Mouse (Mus musculus): Measurements from ENCODE around the gene Klhl42.

Gene Klhl42

GRCm38 (mm10) chr6:147099458-147100277 lies 8.5 kb downstream of the Klhl42 start:
- no peaks in the 10 kb centered on the region for H3K27me3 ChIP-seq (ENCODE audit: control insufficient read depth, insufficient read depth, low read length, poor library complexity, severe bottlenecking)
- DNase-seq (ENCODE audit: low read depth, low spot score): peak; percentile 78
- H3K36me3 ChIP-seq (ENCODE audit: control insufficient read depth, insufficient read depth, low read length, poor library complexity, severe bottlenecking): peaks cover 3% of the 10 kb centered on the region; the same call in 1 of the 2 replicates

- no peaks in the 10 kb centered on the region for H3K27me3 ChIP-seq (ENCODE audit: control insufficient read depth, insufficient read depth, low read length, poor library complexity, severe bottlenecking)
- H3K36me3 ChIP-seq (ENCODE audit: control insufficient read depth, insufficient read depth, low read length, poor library complexity, severe bottlenecking): peaks cover 5% of the 10 kb centered on the region; the same call in 1 of the 2 replicates
- DNase-seq (ENCODE audit: low read depth, low spot score): peak; percentile 45
Measured at GRCm38 (mm10) chr6:147102293-147102692, 11.1 kb downstream of the Klhl42 start.

GRCm38 (mm10) chr6:147105529-147105928 lies 14.3 kb downstream of the Klhl42 start:
- no peak for DNase-seq (ENCODE audit: low read depth, low spot score)
- no peaks in the 10 kb centered on the region for H3K27me3 ChIP-seq (ENCODE audit: control insufficient read depth, insufficient read depth, low read length, poor library complexity, severe bottlenecking)
- H3K36me3 ChIP-seq (ENCODE audit: control insufficient read depth, insufficient read depth, low read length, poor library complexity, severe bottlenecking): peaks cover 10% of the 10 kb centered on the region

GRCm38 (mm10) chr6:147106716-147107115 lies 15.5 kb downstream of the Klhl42 start:
- DNase-seq (ENCODE audit: low read depth, low spot score): no peak
- Histone ChIP-seq H3K36me3 (ENCODE audit: control insufficient read depth, insufficient read depth, low read length, poor library complexity, severe bottlenecking) (peaks cover 11% of the 10 kb centered on the region), H3K27me3 (ENCODE audit: control insufficient read depth, insufficient read depth, low read length, poor library complexity, severe bottlenecking) (no peaks in the 10 kb centered on the region)

DNA sequence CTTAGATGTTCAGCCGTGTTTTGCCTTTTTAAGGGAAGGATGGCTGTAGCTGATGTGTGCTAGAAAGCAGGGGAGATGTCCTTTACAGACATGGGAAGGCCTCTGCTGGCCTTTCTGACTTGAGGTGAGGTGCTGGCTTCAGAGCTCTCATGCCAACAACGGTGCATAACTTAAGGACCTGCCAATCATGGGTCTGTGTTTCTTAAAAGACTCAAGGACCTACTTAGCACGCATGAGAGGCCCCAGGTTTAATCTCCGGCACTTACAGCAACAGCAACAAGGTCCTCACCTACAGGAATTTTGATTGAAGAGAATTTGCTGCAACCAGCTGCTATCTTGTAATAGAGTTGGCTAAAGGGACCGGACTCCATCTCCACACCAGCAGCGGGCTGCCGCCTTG lies 18.1 kb downstream of the Klhl42 start:
- Histone ChIP-seq H3K27me3 (ENCODE audit: control insufficient read depth, insufficient read depth, low read length, poor library complexity, severe bottlenecking) (no peaks in the 10 kb centered on the region), H3K36me3 (ENCODE audit: control insufficient read depth, insufficient read depth, low read length, poor library complexity, severe bottlenecking) (peaks cover 11% of the 10 kb centered on the region)
- no peak for DNase-seq (ENCODE audit: low read depth, low spot score)

DNA sequence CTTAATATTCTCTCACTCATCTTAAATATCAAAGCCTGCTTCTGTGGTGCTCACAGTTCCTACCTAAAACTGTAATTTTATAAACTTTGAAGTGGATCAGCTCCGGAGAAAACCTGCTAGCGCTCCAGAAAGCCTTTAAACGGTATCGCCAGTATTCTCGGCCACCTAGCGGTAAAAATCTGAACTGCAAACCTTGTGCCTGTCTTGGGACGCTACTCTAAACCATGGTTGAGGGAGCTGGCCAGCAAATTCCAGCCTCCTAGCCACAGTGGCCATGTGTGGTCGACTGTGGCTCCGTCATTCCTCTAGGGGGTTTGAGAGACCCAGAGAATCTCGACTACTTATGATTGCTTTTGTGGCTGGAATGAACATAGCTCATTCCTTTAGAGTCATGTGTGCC lies 25.4 kb downstream of the Klhl42 start:
- H3K27me3 ChIP-seq (ENCODE audit: control insufficient read depth, insufficient read depth, low read length, poor library complexity, severe bottlenecking): no peaks in the 10 kb centered on the region

GRCm38 (mm10) chr6:147117764-147118163 lies 26.6 kb downstream of the Klhl42 start:
- no peaks in the 10 kb centered on the region for H3K36me3 ChIP-seq (ENCODE audit: control insufficient read depth, insufficient read depth, low read length, poor library complexity, severe bottlenecking)
- H3K27me3 ChIP-seq (ENCODE audit: control insufficient read depth, insufficient read depth, low read length, poor library complexity, severe bottlenecking): no peaks in the 10 kb centered on the region
- DNase-seq (ENCODE audit: low read depth, low spot score): no peak

More for the DNA sequence above, 25.4 kb downstream of the Klhl42 start:
- DNase-seq (ENCODE audit: low read depth, low spot score): peak; percentile 80
- H3K36me3 ChIP-seq (ENCODE audit: control insufficient read depth, insufficient read depth, low read length, poor library complexity, severe bottlenecking): no peaks in the 10 kb centered on the region

DNA sequence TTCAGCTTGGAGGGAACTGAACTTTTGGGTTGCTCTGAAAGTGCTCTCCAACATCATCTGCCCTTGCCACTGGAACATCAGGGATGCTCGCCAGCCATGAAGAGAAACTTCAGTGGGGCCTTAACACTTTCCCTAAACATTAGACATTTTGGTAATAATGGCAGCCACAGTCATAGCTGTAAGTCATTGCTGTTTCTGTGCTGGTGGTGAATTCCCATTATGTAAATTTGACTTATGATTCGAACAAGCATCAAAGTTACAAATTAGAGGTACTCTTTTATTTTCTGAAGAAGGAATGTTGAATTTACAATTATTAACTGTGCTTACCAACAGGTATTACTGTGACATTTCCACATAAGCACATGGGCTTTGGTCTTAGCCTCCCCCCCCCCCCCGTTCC lies 27.0 kb downstream of the Klhl42 start:
- no peak for DNase-seq (ENCODE audit: low read depth, low spot score)
- no peaks in the 10 kb centered on the region for H3K27me3 ChIP-seq (ENCODE audit: control insufficient read depth, insufficient read depth, low read length, poor library complexity, severe bottlenecking)
- no peaks in the 10 kb centered on the region for H3K36me3 ChIP-seq (ENCODE audit: control insufficient read depth, insufficient read depth, low read length, poor library complexity, severe bottlenecking)

DNA sequence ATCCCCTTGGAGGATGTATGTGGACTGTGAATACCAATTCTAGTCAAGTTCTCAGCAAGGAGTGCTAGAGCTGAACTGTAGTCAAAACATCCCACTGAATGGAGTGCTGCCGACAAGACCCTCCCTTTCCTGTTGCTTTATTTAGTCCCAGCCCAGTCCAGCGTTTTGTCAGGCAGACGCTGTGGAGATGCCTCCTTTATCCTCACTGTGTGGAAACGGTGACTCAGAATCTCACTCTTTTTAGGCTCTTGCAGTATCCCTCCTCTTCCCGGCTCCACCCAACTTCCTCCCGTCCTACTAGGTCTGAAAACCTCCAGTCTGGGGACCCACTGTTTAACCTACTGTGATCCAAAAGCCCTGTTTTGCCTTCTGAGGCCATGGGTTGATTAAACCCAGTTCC lies 30.1 kb downstream of the Klhl42 start:
- no peak for DNase-seq (ENCODE audit: low read depth, low spot score)
- no peaks in the 10 kb centered on the region for H3K27me3 ChIP-seq (ENCODE audit: control insufficient read depth, insufficient read depth, low read length, poor library complexity, severe bottlenecking)

DNA sequence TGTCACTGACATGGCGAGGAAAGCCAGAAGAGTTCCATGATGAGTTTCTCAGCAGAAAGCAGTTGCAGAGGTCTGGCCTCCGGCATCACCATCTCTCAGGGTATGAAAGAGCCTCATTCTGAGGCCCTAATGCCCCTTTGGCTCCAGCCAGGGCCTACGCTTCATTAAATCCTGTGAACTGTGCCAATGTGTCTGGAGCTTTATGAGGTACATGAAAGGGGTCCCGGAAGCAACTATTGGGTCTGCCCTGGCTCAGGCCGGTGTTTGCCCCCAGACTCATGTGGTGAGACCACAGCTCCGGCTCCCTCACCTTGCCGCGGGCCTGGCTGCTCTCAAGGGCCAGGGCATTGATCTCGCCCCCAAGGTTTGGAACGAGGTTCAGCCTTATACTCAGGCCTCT lies 36.1 kb downstream of the Klhl42 start:
- Histone ChIP-seq H3K36me3 (ENCODE audit: control insufficient read depth, insufficient read depth, low read length, poor library complexity, severe bottlenecking) (no peaks in the 10 kb centered on the region), H3K27me3 (ENCODE audit: control insufficient read depth, insufficient read depth, low read length, poor library complexity, severe bottlenecking) (no peaks in the 10 kb centered on the region)
- DNase-seq (ENCODE audit: low read depth, low spot score): no peak

More for the DNA sequence above, 30.1 kb downstream of the Klhl42 start:
- H3K36me3 ChIP-seq (ENCODE audit: control insufficient read depth, insufficient read depth, low read length, poor library complexity, severe bottlenecking): no peaks in the 10 kb centered on the region

- H3K27me3 ChIP-seq (ENCODE audit: control insufficient read depth, insufficient read depth, low read length, poor library complexity, severe bottlenecking): peaks cover 1% of the 10 kb centered on the region; the same call in 1 of the 2 replicates
- DNase-seq (ENCODE audit: low read depth, low spot score): no peak
- H3K36me3 ChIP-seq (ENCODE audit: control insufficient read depth, insufficient read depth, low read length, poor library complexity, severe bottlenecking): no peaks in the 10 kb centered on the region
Measured at GRCm38 (mm10) chr6:147138260-147138659, 47.1 kb downstream of the Klhl42 start.

DNA sequence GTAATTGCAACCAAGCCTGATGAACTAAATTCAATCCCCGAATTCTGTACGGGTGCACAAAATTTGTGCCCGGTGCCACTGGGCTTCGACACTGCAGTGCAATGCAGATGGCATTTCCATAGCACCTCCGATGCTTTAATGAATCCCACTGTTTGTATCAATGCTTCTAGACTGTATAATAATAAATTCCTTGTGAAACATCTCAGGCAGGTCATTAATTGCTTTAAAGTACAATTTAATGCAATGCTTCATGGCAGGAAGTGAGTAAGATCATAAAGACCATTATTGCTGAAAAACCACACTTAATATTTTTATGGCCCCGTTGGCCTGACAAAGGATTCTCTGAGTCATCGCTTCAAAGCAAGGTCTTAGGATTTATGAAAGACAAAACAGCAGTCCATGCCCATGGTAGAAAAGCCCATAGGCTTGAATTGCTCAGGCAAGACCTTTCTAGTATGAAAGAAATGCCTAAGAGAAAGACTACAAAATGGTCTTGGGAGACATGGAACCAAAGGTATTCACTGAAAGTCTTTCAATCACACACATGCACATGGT lies 49.5 kb downstream of the Klhl42 start:
- Histone ChIP-seq H3K36me3 (ENCODE audit: control insufficient read depth, insufficient read depth, low read length, poor library complexity, severe bottlenecking) (no peaks in the 10 kb centered on the region), H3K27me3 (ENCODE audit: control insufficient read depth, insufficient read depth, low read length, poor library complexity, severe bottlenecking) (peaks cover 1% of the 10 kb centered on the region; the same call in 1 of the 2 replicates)
- no peak for DNase-seq (ENCODE audit: low read depth, low spot score)

DNA sequence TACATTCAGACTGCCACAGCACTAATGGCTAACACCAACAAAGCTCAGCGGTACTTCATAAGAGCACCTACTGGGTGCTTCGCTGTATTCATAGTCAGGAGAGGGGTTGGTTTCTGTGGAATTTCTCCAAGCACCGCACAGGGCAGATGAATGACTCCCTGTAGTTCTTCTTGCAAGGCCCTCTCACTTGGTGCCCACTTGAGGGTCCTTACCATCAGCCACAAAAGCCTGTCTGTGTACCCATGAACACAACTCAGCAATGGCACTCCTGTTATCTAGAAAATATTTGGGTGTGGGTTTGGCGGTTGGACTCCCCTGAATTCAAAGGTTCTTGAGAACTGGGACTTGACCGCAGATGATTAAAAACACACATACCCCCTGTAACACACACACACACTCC lies 53.5 kb downstream of the Klhl42 start:
- Histone ChIP-seq H3K27me3 (ENCODE audit: control insufficient read depth, insufficient read depth, low read length, poor library complexity, severe bottlenecking) (no peaks in the 10 kb centered on the region), H3K36me3 (ENCODE audit: control insufficient read depth, insufficient read depth, low read length, poor library complexity, severe bottlenecking) (no peaks in the 10 kb centered on the region)
- no peak for DNase-seq (ENCODE audit: low read depth, low spot score)

DNA sequence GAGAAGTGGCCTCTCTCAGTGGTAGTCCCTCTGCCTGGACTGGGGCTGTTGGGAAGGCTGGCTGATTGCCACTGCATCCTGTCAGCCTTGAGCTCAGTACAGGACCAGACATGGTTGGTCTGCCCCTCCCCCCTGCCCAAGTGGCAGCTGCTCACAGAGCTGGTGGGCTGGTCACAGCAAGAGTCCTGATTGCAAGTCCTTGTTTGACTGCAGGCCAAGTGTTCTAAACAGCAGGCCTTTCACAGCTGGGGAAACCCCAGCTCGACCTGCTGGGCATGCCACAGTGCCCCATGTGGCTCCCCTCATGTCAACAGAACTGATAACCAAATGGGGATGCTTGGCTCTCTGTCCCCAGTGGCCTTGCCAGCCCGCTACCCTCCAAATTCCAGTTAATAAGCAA lies 54.1 kb downstream of the Klhl42 start:
- Histone ChIP-seq H3K27me3 (ENCODE audit: control insufficient read depth, insufficient read depth, low read length, poor library complexity, severe bottlenecking) (no peaks in the 10 kb centered on the region), H3K36me3 (ENCODE audit: control insufficient read depth, insufficient read depth, low read length, poor library complexity, severe bottlenecking) (no peaks in the 10 kb centered on the region)
- no peak for DNase-seq (ENCODE audit: low read depth, low spot score)

- no peaks in the 10 kb centered on the region for H3K27me3 ChIP-seq (ENCODE audit: control insufficient read depth, insufficient read depth, low read length, poor library complexity, severe bottlenecking)
- no peak for DNase-seq (ENCODE audit: low read depth, low spot score)
Measured at GRCm38 (mm10) chr6:147145753-147146152, 54.6 kb downstream of the Klhl42 start.

More at GRCm38 (mm10) chr6:147145753-147146152, 54.6 kb downstream of the Klhl42 start:
- H3K36me3 ChIP-seq (ENCODE audit: control insufficient read depth, insufficient read depth, low read length, poor library complexity, severe bottlenecking): no peaks in the 10 kb centered on the region
